Mouse (Mus musculus): ENCODE data around the gene Echdc2.
"Not testable (repeated sequence)": the region's sequence is repeated elsewhere in the genome, so short reads cannot be mapped to it uniquely, and the experiment has no call there.

GRCm38 (mm10) chr4:108145554-108145953, 19.7 kb upstream of the Echdc2 start:
- not testable (repeated sequence) for TF ChIP-seq CTCF (conservative IDR thresholded peaks at IDR 0.05; ENCODE audit: insufficient read depth, insufficient read length, low read depth, low read length); POLR2A (IDR thresholded peaks at IDR 0.05; ENCODE audit: low read depth, low read length)

Measured in kidney, adult 2 months (tissue).